Mouse (Mus musculus) midbrain, embryonic 11.5 days (tissue): Measurements from ENCODE around the gene Znrf3. TPM values are rescaled to one million over a fixed set of nuclear protein-coding genes. Genes with fewer than 3 reads are reported as not detected.

ENCODE experiments used
- ATAC-seq: fragments of 200-750 bp; cut with Nextera tagmentation; 2 replicates; pipeline ENCODE4 v1.8.0; 2017; ENCODE audit warnings: moderate TSS enrichment, moderate library complexity; ENCODE audit not compliant: low FRiP score
- DNase-seq: peaks from one replicate; pipeline ENCODE4 v3.0.0; 2015; ENCODE audit warnings: low spot score; ENCODE audit errors: missing footprints
- H3K27ac ChIP-seq: fragments of 300-500 bp; sonication (generic); 2 replicates; pipeline ENCODE4 v1.5.1; 2014; ENCODE audit warnings: low read depth, low read length
- H3K27me3 ChIP-seq: fragments of 300-500 bp; sonication (generic); 2 replicates; pipeline ENCODE4 v1.6.1; 2014; ENCODE audit warnings: mild to moderate bottlenecking, low read length, moderate library complexity, mixed read lengths; ENCODE audit not compliant: control insufficient read depth, insufficient read depth
- H3K36me3 ChIP-seq: fragments of 300-500 bp; sonication (generic); 2 replicates; pipeline ENCODE4 v1.6.1; 2014; ENCODE audit warnings: mild to moderate bottlenecking, low read length, moderate library complexity, mixed read lengths; ENCODE audit not compliant: control insufficient read depth, insufficient read depth
- H3K4me1 ChIP-seq: fragments of 300-500 bp; sonication (generic); 2 replicates; pipeline ENCODE4 v1.6.1; 2014; ENCODE audit warnings: low read length; ENCODE audit not compliant: control insufficient read depth, insufficient read depth
- H3K4me2 ChIP-seq: fragments of 300-500 bp; sonication (generic); 2 replicates; pipeline ENCODE4 v1.6.1; 2014; ENCODE audit warnings: mild to moderate bottlenecking, moderate library complexity
- H3K4me3 ChIP-seq: fragments of 300-500 bp; sonication (generic); 2 replicates; pipeline ENCODE4 v1.5.1; 2014; ENCODE audit warnings: low read depth, low read length
- H3K9ac ChIP-seq: fragments of 300-500 bp; sonication (generic); 2 replicates; pipeline ENCODE4 v1.6.1; 2014; ENCODE audit warnings: low read length
- H3K9me3 ChIP-seq: fragments of 300-500 bp; sonication (generic); 2 replicates; pipeline ENCODE4 v1.6.1; 2016; ENCODE audit warnings: low read length; ENCODE audit not compliant: control insufficient read depth
- WGBS: fragments of 180-500 bp; shearing (Covaris S2); extraction: QIAGEN DNeasy Blood & Tissue Kit; methylation state at CpG from one replicate; pipeline ENCODE4 v1.1.7; 2014; 5-methylcytosine and 5-hydroxymethylcytosine counted together
- polyA plus RNA-seq: library from polyadenylated mRNA; unstranded; fragments of >200 nt; fragmentation: Nextera tagmentation; extraction: Ambion mirVana; gene quantifications from 2 replicates; pipeline ENCODE4 v1.2.1, GENCODE M21; 2014

The Znrf3 gene
- polyA plus RNA-seq, 1 experiment from 2014 or later = 10.4 TPM

- ATAC-seq = peak; percentile 97
- WGBS = 3% methylated on average over 74 of the region's 80 CpGs
- H3K9me3 ChIP-seq = no peaks in the 10 kb centered on the region
These were observed 182.9 kb downstream of the Znrf3 start, which contains the start of gene Kremen1 for GRCm38 (mm10) chr11:5261508-5262392. Kremen1 (minus strand) TSS chr11:5261558.

GRCm38 (mm10) chr11:5260942-5261459 is 183.6 kb downstream of the Znrf3 start:
- H3K4me3 ChIP-seq = peak overlapping the region; percentile 89
- peak overlapping the region; percentile 88 for H3K4me2 ChIP-seq
- no peak; the same call in 1 of the 2 replicates for ATAC-seq
- H3K9me3 ChIP-seq = no peaks in the 10 kb centered on the region
- no peaks in the 10 kb centered on the region for H3K36me3 ChIP-seq
- H3K9ac ChIP-seq = peak overlapping the region; percentile 86
- WGBS = 1% methylated on average over 42 of the region's 42 CpGs
- H3K4me1 ChIP-seq = peaks cover 2% of the 10 kb centered on the region; the same call in 1 of the 2 replicates
- no peak overlapping the region for H3K27ac ChIP-seq
- H3K27me3 ChIP-seq = peaks cover 3% of the 10 kb centered on the region; the same call in 1 of the 2 replicates
- DNase-seq = peak; percentile 95

More at GRCm38 (mm10) chr11:5261508-5262392, 182.9 kb downstream of the Znrf3 start, which contains the start of gene Kremen1:
- H3K4me1 ChIP-seq = peaks cover 2% of the 10 kb centered on the region; the same call in 1 of the 2 replicates
- peaks cover 3% of the 10 kb centered on the region; the same call in 1 of the 2 replicates for H3K27me3 ChIP-seq
- H3K4me2 ChIP-seq = peak within 1 kb of the TSS; percentile 88
- H3K4me3 ChIP-seq = peak within 1 kb of the TSS; percentile 89
- peak within 1 kb of the TSS; percentile 86 for H3K9ac ChIP-seq
- DNase-seq = peak; percentile 100
- no peak within 1 kb of the TSS for H3K27ac ChIP-seq
- no peaks in the 10 kb centered on the region for H3K36me3 ChIP-seq

DNA sequence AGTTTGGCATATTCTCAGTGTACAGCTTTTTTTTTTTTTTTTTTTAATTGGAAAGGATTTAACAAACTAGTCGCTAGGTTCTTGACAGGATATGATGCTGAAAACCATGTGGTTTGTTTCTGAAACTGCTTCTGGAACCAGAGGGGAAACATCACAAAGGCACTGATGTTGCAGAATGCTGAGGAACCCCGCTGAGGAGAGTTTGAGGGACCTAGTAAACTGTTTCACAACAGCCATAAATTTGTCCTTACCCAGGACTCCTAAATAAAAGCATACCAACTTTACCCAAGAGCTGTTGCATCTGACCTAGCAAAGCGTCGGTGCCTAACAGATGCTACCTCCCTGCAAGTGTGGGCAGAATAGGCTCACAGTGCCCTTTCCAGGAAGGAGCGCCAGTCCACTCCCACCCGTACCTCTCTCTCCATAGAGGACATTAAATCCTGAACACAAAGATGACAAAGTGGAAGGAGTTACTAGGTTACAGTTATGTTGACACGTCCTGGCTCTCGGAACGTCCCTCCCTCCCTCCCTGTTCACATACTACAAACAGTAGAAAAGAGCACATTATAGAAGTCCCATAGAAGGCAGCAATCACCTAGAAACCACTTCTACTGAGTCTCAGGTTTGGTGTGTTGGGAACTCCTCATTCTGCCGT is 184.6 kb downstream of the Znrf3 start:
- ATAC-seq (no peak), DNase-seq (no peak)
- H3K9me3 ChIP-seq = no peaks in the 10 kb centered on the region
- peaks cover 3% of the 10 kb centered on the region; the same call in 1 of the 2 replicates for H3K27me3 ChIP-seq
- no peak overlapping the region for H3K9ac ChIP-seq
- peak overlapping the region; percentile 88 for H3K4me2 ChIP-seq
- H3K36me3 ChIP-seq = no peaks in the 10 kb centered on the region
- no peak overlapping the region for H3K27ac ChIP-seq
- WGBS = 73% methylated on average over 10 of the region's 10 CpGs
- H3K4me1 ChIP-seq = peaks cover 2% of the 10 kb centered on the region; the same call in 1 of the 2 replicates
- H3K4me3 ChIP-seq = peak overlapping the region; percentile 89; the same call in 1 of the 2 replicates

- H3K4me3 ChIP-seq = no peak overlapping the region
- no peaks in the 10 kb centered on the region for H3K36me3 ChIP-seq
- H3K27ac ChIP-seq = no peak overlapping the region
- H3K9me3 ChIP-seq = no peaks in the 10 kb centered on the region
- no peak overlapping the region for H3K9ac ChIP-seq
- H3K27me3 ChIP-seq = peaks cover 3% of the 10 kb centered on the region; the same call in 1 of the 2 replicates
- no peak overlapping the region for H3K4me2 ChIP-seq
- ATAC-seq (no peak), DNase-seq (no peak)
- 94% methylated on average over 6 of the region's 6 CpGs for WGBS
- peaks cover 2% of the 10 kb centered on the region; the same call in 1 of the 2 replicates for H3K4me1 ChIP-seq
These were observed 186.6 kb downstream of the Znrf3 start for GRCm38 (mm10) chr11:5258036-5258435.

DNA sequence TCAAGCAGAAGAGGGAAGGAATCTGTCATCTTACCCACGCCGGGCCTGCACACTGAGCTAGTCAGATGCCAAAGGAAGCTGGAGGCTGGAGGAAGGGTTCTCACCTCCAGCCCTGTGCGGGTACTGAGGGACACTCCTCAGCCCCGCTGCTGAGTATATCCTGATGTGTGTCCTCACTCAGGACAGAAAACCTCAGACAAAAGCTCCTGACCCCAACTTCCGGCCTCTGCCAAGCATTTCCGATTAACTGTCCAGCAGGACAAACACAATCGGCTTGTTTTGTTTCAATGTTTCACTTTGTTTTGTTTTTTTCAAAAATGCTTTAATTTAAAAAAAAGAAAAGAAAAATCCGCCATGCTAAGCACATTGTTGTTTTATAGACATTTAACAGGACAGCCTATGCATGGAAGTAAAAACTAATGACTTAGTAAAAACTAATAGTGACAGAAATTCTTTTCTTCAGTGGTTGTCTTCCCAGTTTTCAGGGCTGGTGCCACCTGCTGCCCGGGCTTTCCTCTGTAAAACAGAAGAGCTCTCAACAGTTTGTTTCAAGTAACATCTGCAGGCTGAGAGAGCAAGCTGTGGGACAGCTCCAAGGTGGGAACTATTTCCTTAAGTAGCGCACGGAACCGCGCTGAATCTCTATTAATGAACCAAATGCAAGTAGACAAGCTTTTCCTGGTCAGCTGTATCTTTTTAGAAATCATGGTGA is 187.3 kb downstream of the Znrf3 start:
- 86% methylated on average over 13 of the region's 13 CpGs for WGBS
- ATAC-seq = no peak
- Histone ChIP-seq H3K27me3 (peaks cover 3% of the 10 kb centered on the region; the same call in 1 of the 2 replicates), H3K4me2 (no peak overlapping the region), H3K9ac (no peak overlapping the region), H3K9me3 (no peaks in the 10 kb centered on the region), H3K4me1 (peaks cover 2% of the 10 kb centered on the region; the same call in 1 of the 2 replicates), H3K4me3 (no peak overlapping the region), H3K27ac (no peak overlapping the region), H3K36me3 (no peaks in the 10 kb centered on the region)
- no peak for DNase-seq

GRCm38 (mm10) chr11:5255509-5256014 is 189.1 kb downstream of the Znrf3 start:
- Histone ChIP-seq H3K9me3 (no peaks in the 10 kb centered on the region), H3K4me2 (no peak overlapping the region), H3K27ac (no peak overlapping the region; the same call in 1 of the 2 replicates), H3K36me3 (no peaks in the 10 kb centered on the region), H3K4me1 (peaks cover 2% of the 10 kb centered on the region; the same call in 1 of the 2 replicates), H3K9ac (no peak overlapping the region), H3K27me3 (peaks cover 3% of the 10 kb centered on the region; the same call in 1 of the 2 replicates), H3K4me3 (no peak overlapping the region)
- DNase-seq (no peak), ATAC-seq (no peak)
- 49% methylated on average over 9 of the region's 9 CpGs for WGBS

GRCm38 (mm10) chr11:5254016-5254415 is 190.6 kb downstream of the Znrf3 start:
- Histone ChIP-seq H3K27ac (no peak overlapping the region), H3K4me1 (no peaks in the 10 kb centered on the region; the same call in 1 of the 2 replicates), H3K4me3 (no peak overlapping the region), H3K9ac (no peak overlapping the region), H3K4me2 (no peak overlapping the region), H3K9me3 (no peaks in the 10 kb centered on the region), H3K27me3 (no peaks in the 10 kb centered on the region), H3K36me3 (no peaks in the 10 kb centered on the region)
- no peak for ATAC-seq
- DNase-seq = no peak
- 88% methylated on average over 2 of the region's 2 CpGs for WGBS

GRCm38 (mm10) chr11:5253528-5253927 is 191.1 kb downstream of the Znrf3 start:
- ATAC-seq (no peak), DNase-seq (no peak)
- Histone ChIP-seq H3K4me2 (no peak overlapping the region), H3K4me1 (no peaks in the 10 kb centered on the region; the same call in 1 of the 2 replicates), H3K36me3 (no peaks in the 10 kb centered on the region), H3K9ac (no peak overlapping the region), H3K27me3 (no peaks in the 10 kb centered on the region), H3K9me3 (no peaks in the 10 kb centered on the region), H3K4me3 (no peak overlapping the region), H3K27ac (no peak overlapping the region)
- 73% methylated on average over 3 of the region's 3 CpGs for WGBS
